Mouse (Mus musculus) hindbrain, embryonic 16.5 days (tissue): Measurements from ENCODE around the gene H60b. TPM values are rescaled to one million over a fixed set of nuclear protein-coding genes. Genes with fewer than 3 reads are reported as not detected.
"Not testable (repeated sequence)": the region's sequence is repeated elsewhere in the genome, so short reads cannot be mapped to it uniquely, and the experiment has no call there.

ENCODE experiments used
- ATAC-seq: fragments of 200-750 bp; cut with Nextera tagmentation; 2 replicates; pipeline ENCODE4 v1.8.0; 2017; ENCODE audit warnings: moderate TSS enrichment, moderate library complexity
- H3K27ac ChIP-seq: fragments of 300-500 bp; sonication (generic); 2 replicates; pipeline ENCODE4 v1.5.1; 2014; ENCODE audit warnings: low read depth, mild to moderate bottlenecking, control low read depth, low read length, moderate library complexity
- H3K27me3 ChIP-seq: fragments of 300-500 bp; sonication (generic); replicated peaks from 2 replicates; pipeline ENCODE4 v1.6.1; 2014; ENCODE audit warnings: low read length; ENCODE audit not compliant: control insufficient read depth, insufficient read depth
- H3K36me3 ChIP-seq: fragments of 300-500 bp; sonication (generic); 2 replicates; pipeline ENCODE4 v1.6.1; 2014; ENCODE audit warnings: mild to moderate bottlenecking, low read length, moderate library complexity, mixed read lengths; ENCODE audit not compliant: control insufficient read depth, insufficient read depth
- H3K4me1 ChIP-seq: fragments of 300-500 bp; sonication (generic); 2 replicates; pipeline ENCODE4 v1.6.1; 2014; ENCODE audit warnings: low read depth, low read length; ENCODE audit not compliant: control insufficient read depth, insufficient read depth
- H3K4me2 ChIP-seq: fragments of 300-500 bp; sonication (generic); 2 replicates; pipeline ENCODE4 v1.6.1; 2014; ENCODE audit warnings: mild to moderate bottlenecking, low read length, control low read depth, moderate library complexity
- H3K4me3 ChIP-seq: fragments of 300-500 bp; sonication (generic); 2 replicates; pipeline ENCODE4 v1.5.1; 2014; ENCODE audit warnings: mild to moderate bottlenecking, low read length, control low read depth, moderate library complexity
- H3K9ac ChIP-seq: fragments of 300-500 bp; sonication (generic); 2 replicates; pipeline ENCODE4 v1.6.1; 2014; ENCODE audit warnings: low read depth, mild to moderate bottlenecking, control low read depth, low read length, moderate library complexity
- H3K9me3 ChIP-seq: fragments of 300-500 bp; sonication (generic); 2 replicates; pipeline ENCODE4 v1.6.1; 2014; ENCODE audit warnings: mild to moderate bottlenecking, low read length, moderate library complexity; ENCODE audit not compliant: control insufficient read depth
- WGBS: fragments of 180-500 bp; shearing (Covaris S2); extraction: QIAGEN DNeasy Blood & Tissue Kit; methylation state at CpG from one replicate; pipeline ENCODE4 v1.1.7; 2014; 5-methylcytosine and 5-hydroxymethylcytosine counted together
- polyA plus RNA-seq: library from polyadenylated mRNA; unstranded; fragments of >200 nt; fragmentation: Nextera tagmentation; extraction: Ambion mirVana; gene quantifications from 2 replicates; pipeline ENCODE4 v1.2.1, GENCODE M21; 2015

Gene H60b
- polyA plus RNA-seq, 1 experiment from 2014 or later, result 0.24 TPM

DNA sequence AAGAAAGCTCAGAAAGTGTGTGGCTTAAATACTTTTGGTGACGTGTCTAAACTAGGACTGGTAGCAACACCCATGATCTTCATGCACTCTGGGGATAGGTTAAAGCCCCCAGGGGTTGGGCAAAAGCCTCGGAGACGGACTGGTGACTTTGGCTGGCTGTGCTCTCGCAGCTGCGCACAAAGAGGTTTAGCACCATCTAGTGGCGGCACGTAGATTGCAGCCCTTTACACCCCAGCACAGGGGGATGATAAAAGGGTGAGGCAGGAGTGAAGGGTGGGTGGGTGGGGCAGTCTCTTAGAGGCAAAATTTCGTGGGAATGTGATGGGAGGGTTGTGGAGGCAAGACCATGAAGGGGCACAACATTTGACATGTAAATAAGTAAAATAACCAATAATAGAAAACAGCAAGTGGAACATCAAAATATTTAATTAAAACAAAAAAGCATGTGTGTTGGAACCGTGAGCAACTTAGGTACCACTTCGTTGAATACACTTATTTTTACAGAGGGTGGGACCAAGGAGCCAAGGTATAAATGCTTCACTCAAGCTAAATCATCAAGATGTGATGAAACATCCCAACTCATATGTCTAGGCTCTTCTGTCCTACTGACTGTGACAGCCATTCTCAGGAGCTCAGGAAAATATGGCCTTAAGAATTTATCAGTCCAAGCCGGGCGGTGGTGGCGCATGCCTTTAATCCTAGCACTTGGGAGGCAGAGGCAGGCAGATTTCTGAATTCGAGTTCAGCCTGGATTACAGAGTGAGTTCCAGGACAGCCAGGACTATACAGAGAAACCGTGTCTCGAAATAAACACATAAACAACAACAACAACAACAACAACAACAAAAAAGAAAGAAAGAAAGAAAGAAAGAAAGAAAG, 5.6 kb downstream of the H60b start:
- peak; percentile 79 for ATAC-seq
- 42% methylated on average over 12 of the region's 16 CpGs for WGBS
- H3K27ac ChIP-seq, H3K9ac ChIP-seq, H3K27me3 ChIP-seq, H3K36me3 ChIP-seq, H3K9me3 ChIP-seq, H3K4me3 ChIP-seq, H3K4me1 ChIP-seq: not testable (repeated sequence)
- peak overlapping the region; percentile 43 for H3K4me2 ChIP-seq

DNA sequence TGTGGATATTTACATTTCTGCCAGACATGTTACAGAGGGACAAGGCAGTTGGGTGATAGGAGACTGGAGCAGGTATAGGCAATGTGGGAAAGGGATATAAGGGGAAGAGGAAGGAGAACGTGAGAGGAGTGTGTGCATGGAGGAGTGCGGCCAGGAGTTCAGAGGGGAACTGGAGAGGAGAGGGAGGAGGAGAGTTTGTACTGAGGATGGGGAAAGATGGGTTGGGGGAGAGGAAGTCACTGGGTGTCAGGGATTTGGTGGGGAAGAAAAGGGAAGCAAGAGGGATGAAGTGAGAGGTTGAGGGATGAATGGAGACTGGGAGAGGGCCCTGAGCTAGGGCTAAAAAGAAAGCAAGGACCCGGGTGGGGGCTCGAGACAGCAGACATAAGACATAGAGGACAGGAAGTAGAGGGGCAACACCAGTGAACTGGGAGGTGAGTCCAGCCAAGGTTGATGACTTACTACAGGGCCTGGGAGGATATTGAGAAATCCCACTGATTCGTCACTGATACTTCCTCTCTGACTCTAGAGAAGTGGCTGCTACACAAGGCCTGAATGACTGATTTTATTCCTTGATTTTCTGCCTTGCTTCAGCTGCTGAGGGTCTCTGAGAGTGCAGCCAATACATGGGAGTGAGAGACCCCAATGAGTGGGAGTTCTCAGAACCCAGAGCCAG, 7.1 kb downstream of the H60b start:
- H3K27me3 ChIP-seq, H3K36me3 ChIP-seq, H3K9ac ChIP-seq, ATAC-seq, H3K9me3 ChIP-seq, H3K4me2 ChIP-seq, H3K4me3 ChIP-seq, H3K4me1 ChIP-seq, H3K27ac ChIP-seq: not testable (repeated sequence)
- 71% methylated on average over 4 of the region's 5 CpGs for WGBS

- WGBS, result 58% methylated on average over 2 of the region's 2 CpGs
- not testable (repeated sequence) for H3K36me3 ChIP-seq, H3K27me3 ChIP-seq, H3K9me3 ChIP-seq, H3K4me1 ChIP-seq, H3K27ac ChIP-seq, ATAC-seq, H3K4me3 ChIP-seq, H3K9ac ChIP-seq, H3K4me2 ChIP-seq
Observed at GRCm38 (mm10) chr10:22166025-22166424, 7.6 kb downstream of the H60b start.

DNA sequence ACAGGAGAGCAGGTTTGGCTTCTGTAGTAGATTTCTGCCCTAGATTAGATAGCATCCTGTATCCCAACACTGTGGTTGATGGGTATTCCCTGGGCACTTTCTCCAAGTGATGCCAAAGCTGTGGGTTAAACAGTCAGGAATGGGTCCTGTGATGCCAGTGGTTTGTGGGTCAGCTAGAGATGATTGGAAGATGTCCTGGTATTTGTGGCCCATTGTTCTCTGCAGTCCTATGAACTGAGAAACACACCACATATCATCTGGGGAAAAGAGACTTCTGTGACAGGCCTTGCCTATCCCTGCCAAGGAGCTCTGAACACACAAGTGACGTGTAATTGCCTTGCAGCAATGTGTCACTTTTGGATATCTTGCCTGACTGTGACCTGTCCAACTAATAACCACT, 8.7 kb downstream of the H60b start:
- H3K27ac ChIP-seq, H3K4me1 ChIP-seq, H3K36me3 ChIP-seq, H3K9ac ChIP-seq, ATAC-seq, H3K9me3 ChIP-seq, H3K27me3 ChIP-seq, H3K4me2 ChIP-seq, H3K4me3 ChIP-seq: not testable (repeated sequence)
- 75% methylated on average over 1 of the region's 1 CpGs for WGBS

- not testable (repeated sequence) for H3K4me3 ChIP-seq, ATAC-seq, H3K27ac ChIP-seq, H3K9ac ChIP-seq, H3K9me3 ChIP-seq, H3K36me3 ChIP-seq, H3K27me3 ChIP-seq, H3K4me1 ChIP-seq, H3K4me2 ChIP-seq
Observed at GRCm38 (mm10) chr10:22169116-22169515, 10.7 kb downstream of the H60b start.

GRCm38 (mm10) chr10:22172431-22173334, 14.3 kb downstream of the H60b start:
- not testable (repeated sequence) for H3K27ac ChIP-seq, H3K4me1 ChIP-seq, H3K4me3 ChIP-seq, H3K36me3 ChIP-seq, H3K9ac ChIP-seq, H3K9me3 ChIP-seq, ATAC-seq, H3K27me3 ChIP-seq
- 65% methylated on average over 4 of the region's 5 CpGs for WGBS
- H3K4me2 ChIP-seq, result peak overlapping the region; percentile 21; the same call in 1 of the 2 replicates

DNA sequence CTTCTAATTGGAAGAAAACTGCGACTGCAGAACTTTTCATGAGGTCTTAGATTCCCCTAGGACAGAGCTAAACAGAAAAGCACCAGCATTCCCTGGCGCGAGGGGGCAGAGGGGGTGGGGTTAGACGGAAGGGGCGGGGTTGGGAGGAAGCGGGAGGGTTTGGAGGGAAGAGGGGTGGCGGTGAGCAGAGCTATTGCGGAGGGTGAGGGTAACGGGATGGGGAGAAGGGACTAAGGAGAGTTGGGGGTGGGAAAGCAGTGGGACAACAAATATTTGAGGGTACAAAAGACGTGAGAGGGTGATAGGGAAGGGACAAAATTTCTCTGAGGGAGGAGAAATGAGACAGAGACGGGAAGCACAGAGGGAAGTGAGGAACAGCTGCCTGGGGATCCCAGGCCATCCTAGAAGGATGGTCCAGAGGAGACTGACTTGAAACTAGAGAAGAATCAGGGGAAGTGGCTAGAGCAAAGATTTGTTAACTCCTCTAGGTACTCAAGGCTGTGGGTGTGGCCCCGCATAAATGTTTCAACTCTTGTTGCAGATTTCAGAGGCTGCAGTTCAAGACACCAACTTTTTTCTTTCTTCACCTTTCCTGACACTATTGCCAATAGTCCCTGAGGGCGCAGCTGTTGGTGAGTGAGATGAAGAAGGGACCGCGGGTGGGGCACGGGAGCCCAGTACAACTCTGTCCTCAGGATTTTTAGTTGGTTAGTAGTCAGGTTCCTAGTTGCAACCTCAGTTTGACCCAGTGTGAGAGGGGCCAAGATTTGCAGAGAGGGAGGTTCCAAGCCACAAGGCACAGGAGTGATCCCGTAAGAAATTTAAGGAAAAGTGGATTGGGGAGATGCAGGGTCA, 15.2 kb downstream of the H60b start:
- peak; percentile 64; the same call in 1 of the 2 replicates for ATAC-seq
- H3K36me3 ChIP-seq, H3K27me3 ChIP-seq, H3K9ac ChIP-seq, H3K27ac ChIP-seq, H3K9me3 ChIP-seq, H3K4me3 ChIP-seq, H3K4me1 ChIP-seq: not testable (repeated sequence)
- 16% methylated on average over 12 of the region's 17 CpGs for WGBS
- H3K4me2 ChIP-seq, result peak overlapping the region; percentile 21; the same call in 1 of the 2 replicates

GRCm38 (mm10) chr10:22174190-22174487, 15.8 kb downstream of the H60b start:
- not testable (repeated sequence) for H3K9ac ChIP-seq, H3K4me2 ChIP-seq, ATAC-seq, H3K27me3 ChIP-seq, H3K36me3 ChIP-seq, H3K27ac ChIP-seq, H3K4me3 ChIP-seq, H3K9me3 ChIP-seq, H3K4me1 ChIP-seq
- 64% methylated on average over 1 of the region's 2 CpGs for WGBS
